Mouse (Mus musculus): ENCODE measurements around the gene Fyttd1.
"Not testable (repeated sequence)": the region's sequence is repeated elsewhere in the genome, so short reads cannot be mapped to it uniquely, and the experiment has no call there.

Gene Fyttd1

GRCm38 (mm10) chr16:32877343-32878156 lies at the start of gene Fyttd1, which contains the start of gene Rubcn:
Gene Fyttd1 (plus strand): TSS chr16:32877500.
Gene Rubcn (minus strand): TSS chr16:32877766.
- DNase-seq (ENCODE audit: low read depth, low spot score) = peak; percentile 95

DNA sequence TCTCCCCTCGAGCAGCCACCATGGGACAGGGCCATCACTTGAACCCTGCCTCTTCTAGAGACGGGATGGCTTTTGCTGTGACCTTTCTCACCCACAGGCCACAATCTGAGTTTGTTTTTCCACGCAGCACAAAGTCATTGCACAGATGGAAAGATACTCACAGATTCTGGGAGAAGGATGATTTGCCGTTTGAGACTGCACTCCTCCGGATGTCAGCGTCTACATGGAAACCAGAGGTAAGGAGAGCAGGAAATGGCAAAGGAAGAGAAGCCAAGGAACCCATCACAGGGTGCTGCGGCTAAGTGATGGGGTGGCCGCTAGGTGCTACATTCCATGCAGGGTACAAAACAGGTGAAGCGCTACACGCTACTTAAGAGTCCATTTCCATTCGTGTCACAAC lies 48.2 kb upstream of the Fyttd1 start:
- DNase-seq (ENCODE audit: low read depth, low spot score) = no peak

DNA sequence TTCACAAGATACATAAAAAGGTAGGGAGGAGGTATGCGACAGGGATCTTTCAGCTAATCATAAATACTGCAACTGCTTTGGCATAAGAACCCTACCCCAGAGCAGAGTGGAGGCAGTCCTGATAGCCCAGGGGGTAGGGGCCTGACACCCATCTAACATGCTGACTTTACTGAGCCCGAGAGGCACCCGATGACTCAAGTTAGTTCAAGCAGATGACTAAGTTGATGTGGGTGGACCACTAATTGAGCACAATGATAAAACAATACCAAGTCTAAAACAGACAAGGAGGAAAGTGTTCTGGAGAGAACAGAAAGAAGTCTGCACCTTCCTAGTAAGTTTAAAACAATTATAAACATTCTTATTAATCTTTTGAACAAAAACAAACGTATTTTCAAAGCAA lies 45.8 kb upstream of the Fyttd1 start:
- no peak for DNase-seq (ENCODE audit: low read depth, low spot score)

DNA sequence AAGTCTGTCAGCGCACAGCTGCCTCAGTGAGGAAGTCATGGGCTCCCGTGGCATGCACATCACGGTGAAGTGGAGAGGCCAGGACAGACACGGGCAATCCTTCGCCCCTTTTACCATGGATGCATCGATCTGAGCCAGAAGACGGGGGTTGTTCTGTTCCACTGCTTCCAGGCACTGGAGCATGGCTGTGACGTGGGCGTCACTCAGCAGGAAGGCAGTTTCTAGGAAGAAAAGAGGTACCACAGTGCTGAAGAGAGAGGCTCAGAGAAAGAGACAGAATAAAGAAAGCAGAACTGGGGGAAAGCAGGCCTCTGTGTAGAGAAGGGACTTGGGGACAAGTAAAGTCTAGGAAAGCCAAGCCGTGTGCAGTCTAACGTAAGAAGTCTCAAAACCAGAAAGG lies 30.2 kb upstream of the Fyttd1 start:
- no peak for DNase-seq (ENCODE audit: low read depth, low spot score)

- DNase-seq (ENCODE audit: low read depth, low spot score) = no peak
Measured at GRCm38 (mm10) chr16:32849042-32849830, 28.1 kb upstream of the Fyttd1 start.

GRCm38 (mm10) chr16:32853492-32854049 lies 23.7 kb upstream of the Fyttd1 start:
- no peak for DNase-seq (ENCODE audit: low read depth, low spot score)

- no peak for DNase-seq (ENCODE audit: low read depth, low spot score)
Measured at GRCm38 (mm10) chr16:32854050-32854571, 23.2 kb upstream of the Fyttd1 start.

DNA sequence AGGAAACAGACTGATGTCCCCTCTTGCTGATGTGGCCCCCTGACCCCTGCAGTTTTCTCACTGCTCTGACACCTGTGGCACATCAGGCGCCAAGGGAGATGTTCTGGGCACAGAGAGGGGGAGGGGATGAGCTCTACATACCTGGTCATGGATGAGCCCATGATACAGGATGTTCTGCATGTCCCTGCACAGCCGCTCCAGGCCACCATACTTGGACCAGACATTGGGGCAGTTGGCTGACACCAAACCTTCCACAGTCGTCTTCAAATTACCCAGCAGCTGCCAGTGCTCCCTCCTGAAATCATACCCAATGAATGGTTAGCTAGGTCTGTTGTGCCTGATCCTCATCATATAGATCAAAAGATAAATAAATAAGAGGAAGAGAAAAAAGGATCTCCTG lies 20.5 kb upstream of the Fyttd1 start:
- no peak for DNase-seq (ENCODE audit: low read depth, low spot score)

GRCm38 (mm10) chr16:32858356-32858755 lies 18.9 kb upstream of the Fyttd1 start:
- DNase-seq (ENCODE audit: low read depth, low spot score) = no peak

- no peak for DNase-seq (ENCODE audit: low read depth, low spot score)
Measured at GRCm38 (mm10) chr16:32858771-32859636, 18.3 kb upstream of the Fyttd1 start.

DNA sequence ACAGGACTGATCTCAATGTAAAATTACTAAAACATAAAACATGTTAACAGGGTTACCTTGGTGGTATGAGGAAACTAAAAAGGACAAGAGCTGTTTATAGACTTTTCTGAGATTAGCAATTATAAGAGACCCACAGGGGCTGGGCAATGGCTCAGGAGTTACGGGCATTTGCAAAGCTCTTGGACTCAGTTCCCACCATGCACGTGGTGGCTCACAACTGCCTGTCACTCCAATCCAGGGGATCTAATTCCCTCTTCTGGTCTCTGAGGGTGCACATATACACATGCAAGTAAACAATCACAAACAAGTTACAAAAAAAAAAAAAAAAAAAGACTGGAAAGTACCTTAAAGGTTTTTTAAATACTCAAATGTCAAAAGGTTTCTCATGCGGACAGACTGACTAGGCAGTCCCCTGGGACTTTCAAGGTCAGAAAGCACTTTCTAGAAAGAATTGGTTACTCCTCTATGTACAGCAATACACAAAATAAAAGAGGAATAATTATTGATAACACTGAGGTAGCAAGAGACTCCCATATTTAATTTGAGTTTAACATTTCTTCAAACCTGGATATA lies 15.4 kb upstream of the Fyttd1 start:
- DNase-seq (ENCODE audit: low read depth, low spot score) = no peak

DNA sequence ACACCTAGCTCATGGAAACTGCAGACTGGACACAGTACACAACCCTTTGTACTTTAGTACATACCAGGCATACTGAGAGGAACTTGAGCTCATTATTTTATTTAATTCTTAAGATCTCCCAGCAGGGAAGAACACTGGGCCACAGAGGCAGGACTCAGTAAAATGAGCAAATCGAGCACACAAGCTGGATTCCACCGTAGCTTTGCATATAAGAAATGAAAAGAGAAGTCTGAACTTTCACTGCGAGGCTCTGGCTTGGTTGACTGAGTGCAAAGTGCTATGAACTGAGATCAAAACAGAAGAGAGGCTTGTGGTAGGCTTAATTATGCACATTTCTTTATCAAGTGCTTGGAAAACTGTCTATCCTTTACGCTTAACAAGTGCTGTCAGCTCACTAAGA lies 11.9 kb upstream of the Fyttd1 start:
- no peak for DNase-seq (ENCODE audit: low read depth, low spot score)

DNA sequence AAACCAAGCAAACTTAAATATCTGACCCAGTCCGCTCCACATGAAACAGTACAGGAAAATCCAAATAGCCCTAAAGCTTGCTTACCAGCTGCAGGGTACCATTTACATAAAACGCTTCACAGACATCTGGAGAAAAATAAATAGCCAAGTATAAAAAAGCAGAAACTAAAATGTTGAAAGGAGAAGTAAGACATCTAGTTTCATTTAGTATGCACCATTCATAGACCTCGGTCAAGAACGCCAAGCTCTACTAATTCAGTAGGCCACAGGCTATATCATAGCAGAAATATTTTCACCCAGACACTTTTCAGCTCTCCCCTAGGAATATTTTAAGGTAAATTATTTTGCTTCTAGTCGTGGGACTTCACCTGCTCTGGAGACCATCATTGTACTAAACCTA lies 10.6 kb upstream of the Fyttd1 start:
- DNase-seq (ENCODE audit: low read depth, low spot score) = no peak

DNA sequence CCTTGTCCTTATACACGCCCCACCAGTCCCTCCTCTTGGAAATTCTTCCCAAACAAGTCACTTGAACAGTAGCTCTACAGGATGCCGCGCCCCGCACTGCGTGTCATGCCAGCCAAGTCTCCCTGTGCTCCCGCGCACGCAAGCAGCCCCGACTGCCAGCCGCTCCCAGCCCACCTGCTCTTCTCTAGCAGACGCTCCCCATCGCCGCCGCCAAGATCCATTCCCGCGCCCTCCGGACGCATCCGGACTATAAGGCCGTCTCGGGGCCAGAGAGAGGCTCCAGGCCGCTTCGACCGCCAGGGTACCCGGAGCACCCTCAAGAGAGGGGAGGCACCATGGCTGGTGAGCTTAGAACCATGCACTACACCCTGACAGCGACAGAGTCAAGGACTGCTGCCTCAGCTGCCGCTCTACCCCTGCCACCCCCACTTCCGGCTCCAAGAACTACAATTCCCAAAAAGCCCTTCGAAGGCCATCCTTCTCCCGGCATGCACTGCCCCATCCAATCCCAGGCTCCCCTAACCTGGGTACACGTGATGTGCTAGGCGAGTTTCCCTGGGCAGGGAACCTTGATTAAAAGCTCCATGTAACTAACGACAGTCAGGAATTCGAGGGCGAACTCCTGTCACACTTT lies 9.3 kb upstream of the Fyttd1 start:
- peak; percentile 82 for DNase-seq (ENCODE audit: low read depth, low spot score)

DNA sequence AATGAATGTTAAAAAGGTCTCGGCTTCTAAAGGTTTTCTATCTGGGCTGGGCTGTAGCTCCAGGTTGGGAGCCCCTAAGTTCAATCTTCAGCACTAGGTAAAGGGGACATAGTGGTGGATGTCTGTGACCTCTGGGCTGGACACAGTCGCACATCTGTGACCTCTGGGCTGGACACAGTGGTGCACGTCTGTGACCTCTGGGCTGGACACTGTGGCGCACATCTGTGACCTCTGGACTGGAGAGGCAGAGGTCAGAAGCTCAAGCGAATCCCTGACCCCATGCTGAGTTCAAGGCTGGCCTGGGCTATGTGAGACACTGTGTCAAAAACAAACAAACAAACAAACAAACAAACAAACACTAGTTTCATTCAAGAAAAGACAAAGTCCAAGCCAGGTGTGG lies 7.1 kb upstream of the Fyttd1 start:
- DNase-seq (ENCODE audit: low read depth, low spot score) = no peak

GRCm38 (mm10) chr16:32873366-32873765 lies 3.9 kb upstream of the Fyttd1 start:
- no peak for DNase-seq (ENCODE audit: low read depth, low spot score)

GRCm38 (mm10) chr16:32875281-32875680 lies 2.0 kb upstream of the Fyttd1 start:
- not testable (repeated sequence) for DNase-seq (ENCODE audit: low read depth, low spot score)

DNA sequence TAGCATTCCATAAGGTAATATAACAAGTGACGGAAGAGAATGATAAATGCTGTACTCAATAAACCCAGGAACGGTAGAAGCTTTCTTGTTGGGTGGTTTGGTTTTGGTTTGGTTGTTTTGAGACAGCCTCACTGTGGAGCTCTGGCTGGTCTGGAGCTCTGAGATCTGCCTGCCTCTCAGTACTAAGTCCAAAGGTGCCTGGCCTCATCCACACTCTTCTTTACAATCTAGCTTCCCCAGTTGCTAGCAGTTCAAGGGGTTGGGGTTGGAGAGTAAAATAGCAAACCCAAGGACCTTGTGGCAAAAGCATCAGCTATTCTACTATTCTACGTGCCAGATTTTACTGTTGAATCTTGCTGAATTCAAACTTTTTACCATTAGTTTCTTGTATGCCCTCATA lies 1.5 kb upstream of the Fyttd1 start:
- no peak for DNase-seq (ENCODE audit: low read depth, low spot score)

DNA sequence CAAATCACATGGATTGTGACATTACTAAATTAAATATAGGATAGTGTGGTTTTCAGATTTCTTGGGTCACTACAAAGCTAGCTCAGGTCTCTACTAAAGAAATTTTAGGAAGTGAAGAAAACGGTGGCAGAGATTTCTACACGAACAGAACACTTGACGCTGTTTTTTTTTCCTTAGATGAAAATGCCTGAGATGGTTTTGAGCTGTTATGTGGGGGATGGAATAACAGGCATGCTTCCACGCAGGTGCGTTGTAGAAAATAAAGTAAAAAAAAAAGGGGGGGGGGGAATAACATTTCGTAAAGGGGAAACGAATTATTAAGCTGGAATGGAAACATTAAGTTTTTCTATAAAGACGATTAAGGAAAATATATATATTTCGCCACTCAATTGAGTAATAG lies 469 bp upstream of the Fyttd1 start:
- DNase-seq (ENCODE audit: low read depth, low spot score) = no peak

DNA sequence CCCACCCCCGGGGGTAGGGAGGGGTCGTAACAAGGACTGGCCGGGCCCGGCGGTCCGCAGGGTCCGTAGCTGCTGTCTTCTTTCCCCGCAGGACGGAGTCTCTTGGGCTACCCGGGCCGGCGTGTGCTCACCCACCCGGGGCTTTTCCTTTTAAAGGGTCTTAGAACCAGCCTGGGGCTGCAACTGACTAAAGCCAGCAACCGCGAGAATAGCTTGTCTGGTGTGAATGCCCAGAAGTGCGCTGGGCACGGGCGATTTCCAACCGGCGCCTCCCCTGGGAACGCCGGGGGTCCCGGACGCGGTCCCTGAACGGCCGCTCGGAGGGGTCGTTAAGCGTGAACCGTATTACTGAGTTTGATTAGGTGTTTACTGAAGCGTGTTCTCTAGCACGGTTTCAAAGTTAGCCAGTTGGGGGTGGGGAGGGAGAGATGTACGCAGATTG lies 878 bp downstream of the Fyttd1 start:
- no peak for DNase-seq (ENCODE audit: low read depth, low spot score)
